Mouse (Mus musculus): ENCODE results near the gene Fam222a. TPM values are rescaled to one million over a fixed set of nuclear protein-coding genes. Genes with fewer than 3 reads are reported as not detected.

Gene Fam222a
- polyA plus RNA-seq, 1 experiment from 2014 or later: 5.8 TPM

- ATAC-seq (ENCODE audit: low FRiP score): no peak
- H3K27ac ChIP-seq: no peak overlapping the region
- H3K9ac ChIP-seq: no peak overlapping the region
- 26% methylated on average over 8 of the region's 8 CpGs for WGBS
- H3K4me1 ChIP-seq (replicated peaks): no peaks in the 10 kb centered on the region
- H3K9me3 ChIP-seq: no peaks in the 10 kb centered on the region
- H3K27me3 ChIP-seq: peaks cover 5% of the 10 kb centered on the region; the same call in 1 of the 2 replicates
- H3K36me3 ChIP-seq: no peaks in the 10 kb centered on the region
- no peak overlapping the region for H3K4me2 ChIP-seq
- no peak overlapping the region for H3K4me3 ChIP-seq
These were observed 51.0 kb downstream of the Fam222a start for GRCm38 (mm10) chr5:114618851-114619250.

DNA sequence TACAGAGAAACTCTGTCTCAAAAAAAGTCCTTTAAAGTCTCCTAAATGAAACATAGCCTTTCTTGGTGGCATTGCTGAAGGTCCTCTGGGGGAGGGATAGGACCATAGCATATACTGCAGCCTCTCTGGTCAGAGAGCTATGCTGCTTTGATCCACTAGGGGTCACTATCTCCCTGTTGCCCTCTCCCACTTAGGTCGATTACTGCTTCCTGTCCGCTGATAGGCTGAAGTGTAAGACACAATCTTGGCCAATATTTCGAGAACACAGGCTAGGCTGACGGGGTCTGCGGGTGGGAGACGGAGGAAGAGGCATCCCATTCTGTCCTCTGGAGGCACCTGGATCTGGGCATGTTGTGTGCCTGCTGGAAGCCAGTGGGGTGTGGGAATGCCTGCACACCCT is 52.5 kb downstream of the Fam222a start:
- Histone ChIP-seq H3K27me3 (peaks cover 5% of the 10 kb centered on the region; the same call in 1 of the 2 replicates), H3K9me3 (no peaks in the 10 kb centered on the region), H3K4me1 (replicated peaks) (no peaks in the 10 kb centered on the region), H3K4me2 (no peak overlapping the region), H3K36me3 (no peaks in the 10 kb centered on the region), H3K9ac (no peak overlapping the region), H3K27ac (no peak overlapping the region), H3K4me3 (no peak overlapping the region)
- WGBS: 49% methylated on average over 6 of the region's 6 CpGs
- no peak for ATAC-seq (ENCODE audit: low FRiP score)

GRCm38 (mm10) chr5:114625590-114625989 is 57.8 kb downstream of the Fam222a start:
- Histone ChIP-seq H3K4me3 (no peak overlapping the region), H3K36me3 (no peaks in the 10 kb centered on the region), H3K4me2 (no peak overlapping the region), H3K27me3 (peaks cover 8% of the 10 kb centered on the region), H3K4me1 (replicated peaks) (no peaks in the 10 kb centered on the region), H3K27ac (no peak overlapping the region), H3K9ac (no peak overlapping the region), H3K9me3 (no peaks in the 10 kb centered on the region)
- 21% methylated on average over 3 of the region's 3 CpGs for WGBS
- ATAC-seq (ENCODE audit: low FRiP score): no peak

DNA sequence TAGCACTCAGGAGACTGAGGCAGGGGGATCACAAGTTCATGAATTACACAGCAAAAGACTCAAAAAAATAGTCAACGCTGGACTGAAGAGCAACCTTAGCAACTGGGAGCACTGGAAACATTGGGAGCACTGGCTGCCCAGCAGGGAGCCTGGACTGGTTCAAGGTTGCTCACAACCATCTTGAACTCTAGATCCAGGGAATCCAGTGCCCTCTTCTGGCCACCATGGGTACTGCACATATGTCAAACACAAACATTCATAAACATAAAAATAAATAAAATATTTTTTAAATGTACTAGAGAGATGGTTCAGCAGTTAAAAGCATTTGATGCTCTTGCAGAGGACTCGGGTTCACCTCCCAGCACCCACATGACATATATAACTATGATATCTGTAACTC is 63.5 kb downstream of the Fam222a start:
- H3K9ac ChIP-seq: no peak overlapping the region
- no peaks in the 10 kb centered on the region for H3K4me1 ChIP-seq (replicated peaks)
- no peaks in the 10 kb centered on the region for H3K36me3 ChIP-seq
- no peak overlapping the region for H3K4me2 ChIP-seq
- no peak for ATAC-seq (ENCODE audit: low FRiP score)
- H3K27me3 ChIP-seq: peaks cover 7% of the 10 kb centered on the region; the same call in 1 of the 2 replicates
- no peak overlapping the region for H3K4me3 ChIP-seq
- 54% methylated on average over 2 of the region's 2 CpGs for WGBS
- H3K27ac ChIP-seq: no peak overlapping the region
- no peaks in the 10 kb centered on the region for H3K9me3 ChIP-seq

GRCm38 (mm10) chr5:114636091-114636490 is 68.3 kb downstream of the Fam222a start:
- no peak overlapping the region for H3K27ac ChIP-seq
- peaks cover 16% of the 10 kb centered on the region for H3K4me1 ChIP-seq (replicated peaks)
- H3K4me2 ChIP-seq: no peak overlapping the region
- H3K9me3 ChIP-seq: no peaks in the 10 kb centered on the region
- H3K4me3 ChIP-seq: no peak overlapping the region
- no peaks in the 10 kb centered on the region for H3K36me3 ChIP-seq
- WGBS: 76% methylated on average over 25 of the region's 25 CpGs
- peaks cover 28% of the 10 kb centered on the region for H3K27me3 ChIP-seq
- no peak for ATAC-seq (ENCODE audit: low FRiP score)
- no peak overlapping the region for H3K9ac ChIP-seq

GRCm38 (mm10) chr5:114638769-114639644 is 71.2 kb downstream of the Fam222a start:
- no peaks in the 10 kb centered on the region for H3K9me3 ChIP-seq
- H3K27me3 ChIP-seq: peaks cover 36% of the 10 kb centered on the region
- 0 out of 2 replicates have a peak overlapping the region, but pooled peaks have one; percentile 58 for H3K9ac ChIP-seq
- peaks cover 16% of the 10 kb centered on the region for H3K4me1 ChIP-seq (replicated peaks)
- peak overlapping the region; percentile 10; the same call in 1 of the 2 replicates for H3K4me3 ChIP-seq
- ATAC-seq (ENCODE audit: low FRiP score): peak; percentile 70
- H3K4me2 ChIP-seq: peak overlapping the region; percentile 44
- no peak overlapping the region for H3K27ac ChIP-seq
- H3K36me3 ChIP-seq: no peaks in the 10 kb centered on the region
- 14% methylated on average over 22 of the region's 22 CpGs for WGBS

GRCm38 (mm10) chr5:114639645-114639957 is 71.8 kb downstream of the Fam222a start:
- H3K27ac ChIP-seq: no peak overlapping the region
- peaks cover 16% of the 10 kb centered on the region for H3K4me1 ChIP-seq (replicated peaks)
- WGBS: 31% methylated on average over 7 of the region's 7 CpGs
- peak overlapping the region; percentile 44 for H3K4me2 ChIP-seq
- no peak overlapping the region; the same call in 1 of the 2 replicates for H3K4me3 ChIP-seq
- H3K9me3 ChIP-seq: no peaks in the 10 kb centered on the region
- H3K9ac ChIP-seq: no peak overlapping the region
- H3K27me3 ChIP-seq: peaks cover 36% of the 10 kb centered on the region
- no peaks in the 10 kb centered on the region for H3K36me3 ChIP-seq
- peak; percentile 30; the same call in 1 of the 2 replicates for ATAC-seq (ENCODE audit: low FRiP score)

DNA sequence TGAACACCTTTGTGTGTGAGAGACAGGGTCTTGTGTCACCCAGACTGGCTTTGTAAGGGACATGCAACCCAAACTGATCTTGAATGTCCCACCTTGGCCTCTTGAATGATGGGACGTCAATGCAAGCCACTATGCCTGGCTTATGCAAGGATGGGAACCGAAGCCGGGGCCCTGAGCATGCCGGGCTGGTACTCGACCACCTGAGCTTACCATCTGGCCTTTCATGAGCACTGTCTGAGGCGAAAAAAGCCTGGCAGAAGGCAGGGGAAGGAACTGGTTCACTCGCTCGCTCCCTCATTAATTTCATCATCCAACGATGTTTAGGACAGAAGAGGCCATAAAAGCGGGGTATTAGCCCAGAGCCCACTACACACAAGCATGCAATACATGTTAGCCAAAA is 73.0 kb downstream of the Fam222a start:
- Histone ChIP-seq H3K9ac (no peak overlapping the region), H3K27ac (no peak overlapping the region; the same call in 1 of the 2 replicates), H3K27me3 (peaks cover 38% of the 10 kb centered on the region), H3K4me3 (no peak overlapping the region), H3K4me2 (no peak overlapping the region), H3K4me1 (replicated peaks) (peaks cover 19% of the 10 kb centered on the region), H3K36me3 (no peaks in the 10 kb centered on the region), H3K9me3 (no peaks in the 10 kb centered on the region)
- no peak for ATAC-seq (ENCODE audit: low FRiP score)
- 79% methylated on average over 10 of the region's 10 CpGs for WGBS

- Histone ChIP-seq H3K9me3 (no peaks in the 10 kb centered on the region), H3K36me3 (no peaks in the 10 kb centered on the region), H3K9ac (0 out of 2 replicates have a peak overlapping the region, but pooled peaks have one; percentile 5), H3K4me3 (no peak overlapping the region), H3K4me2 (no peak overlapping the region), H3K27ac (no peak overlapping the region), H3K27me3 (peaks cover 33% of the 10 kb centered on the region), H3K4me1 (replicated peaks) (peaks cover 20% of the 10 kb centered on the region)
- no peak for ATAC-seq (ENCODE audit: low FRiP score)
- WGBS: 64% methylated on average over 6 of the region's 6 CpGs
These were observed 77.1 kb downstream of the Fam222a start for GRCm38 (mm10) chr5:114644918-114645317.

DNA sequence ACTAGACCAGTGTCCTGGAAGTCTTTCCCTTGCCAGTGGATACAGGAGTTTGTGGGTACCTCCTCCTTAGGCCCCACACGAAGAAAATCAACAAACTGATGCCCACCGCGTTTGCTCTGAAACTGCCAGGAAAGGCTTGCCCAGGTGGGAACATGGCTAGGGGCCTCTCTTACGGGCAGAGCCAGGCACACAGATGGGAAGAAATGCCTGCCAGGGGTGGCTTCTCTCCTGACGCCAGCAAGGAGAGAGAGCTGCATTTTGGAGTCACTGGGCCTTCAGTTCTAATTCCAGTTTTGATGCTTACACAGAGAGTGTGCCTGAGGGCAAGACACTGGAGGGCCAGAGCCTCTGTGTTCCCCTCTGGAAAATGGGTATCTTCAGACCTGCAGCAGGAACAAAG is 78.1 kb downstream of the Fam222a start:
- Histone ChIP-seq H3K4me3 (no peak overlapping the region), H3K36me3 (no peaks in the 10 kb centered on the region), H3K27ac (no peak overlapping the region), H3K27me3 (peaks cover 36% of the 10 kb centered on the region), H3K4me1 (replicated peaks) (peaks cover 26% of the 10 kb centered on the region), H3K9me3 (no peaks in the 10 kb centered on the region), H3K9ac (no peak overlapping the region), H3K4me2 (no peak overlapping the region)
- no peak for ATAC-seq (ENCODE audit: low FRiP score)
- WGBS: 90% methylated on average over 5 of the region's 5 CpGs

GRCm38 (mm10) chr5:114647211-114647974 is 79.6 kb downstream of the Fam222a start:
- Histone ChIP-seq H3K9ac (peak overlapping the region; percentile 59), H3K4me3 (peak overlapping the region; percentile 31), H3K36me3 (no peaks in the 10 kb centered on the region), H3K4me2 (peak overlapping the region; percentile 57), H3K27me3 (peaks cover 40% of the 10 kb centered on the region), H3K27ac (no peak overlapping the region), H3K4me1 (replicated peaks) (peaks cover 32% of the 10 kb centered on the region), H3K9me3 (no peaks in the 10 kb centered on the region)
- peak; percentile 63 for ATAC-seq (ENCODE audit: low FRiP score)
- 4% methylated on average over 27 of the region's 27 CpGs for WGBS

- Histone ChIP-seq H3K27ac (no peak overlapping the region), H3K4me1 (replicated peaks) (peaks cover 34% of the 10 kb centered on the region), H3K9ac (no peak overlapping the region), H3K36me3 (no peaks in the 10 kb centered on the region), H3K9me3 (no peaks in the 10 kb centered on the region), H3K4me3 (no peak overlapping the region), H3K4me2 (no peak overlapping the region), H3K27me3 (peaks cover 42% of the 10 kb centered on the region; the same call in 1 of the 2 replicates)
- WGBS: 61% methylated on average over 11 of the region's 11 CpGs
- no peak for ATAC-seq (ENCODE audit: low FRiP score)
These were observed 81.0 kb downstream of the Fam222a start for GRCm38 (mm10) chr5:114648728-114649311.

Measured in hindbrain, embryonic 13.5 days (tissue).